Mouse (Mus musculus) heart, adult 2 months (tissue): Measurements from ENCODE around the gene Aqr. TPM values are rescaled to one million over a fixed set of nuclear protein-coding genes. Genes with fewer than 3 reads are reported as not detected.
"Not testable (repeated sequence)": the region's sequence is repeated elsewhere in the genome, so short reads cannot be mapped to it uniquely, and the experiment has no call there.

Source experiments
- DNase-seq, 2 experiments: peaks; one replicate each; pipeline ENCODE4 v3.0.0; 2021
- H3K27ac ChIP-seq: fragments of 200-600 bp; 2 replicates; pipeline ENCODE4 v1.8.1; 2022
- H3K27me3 ChIP-seq: fragments of 200-500 bp; 2 replicates; pipeline ENCODE4 v1.6.1; 2012; ENCODE audit warnings: mild to moderate bottlenecking, low read length, inconsistent platforms, mixed read lengths; ENCODE audit not compliant: control insufficient read depth, insufficient read depth
- H3K36me3 ChIP-seq: fragments of 200-500 bp; 2 replicates; pipeline ENCODE4 v1.6.1; 2012; ENCODE audit warnings: low read length, inconsistent platforms; ENCODE audit not compliant: control insufficient read depth, insufficient read depth
- H3K4me1 ChIP-seq: fragments of 200-500 bp; 2 replicates; pipeline ENCODE4 v1.6.1; 2011; ENCODE audit warnings: low read length; ENCODE audit not compliant: control insufficient read depth, insufficient read depth
- H3K4me3 ChIP-seq: fragments of 200-600 bp; 2 replicates; pipeline ENCODE4 v1.8.1; 2022
- H3K79me2 ChIP-seq: fragments of 200-500 bp; replicated peaks from 2 replicates; pipeline ENCODE4 v1.6.1; 2012; ENCODE audit warnings: mild to moderate bottlenecking, inconsistent platforms, low read length, moderate library complexity, mixed read lengths; ENCODE audit not compliant: control insufficient read depth, insufficient read depth
- H3K9ac ChIP-seq: fragments of 200-500 bp; 2 replicates; pipeline ENCODE4 v1.6.1; 2012; ENCODE audit warnings: low read depth, mild to moderate bottlenecking, control low read depth, inconsistent platforms, low read length, mixed read lengths
- CTCF ChIP-seq: fragments of 200-600 bp; IDR thresholded peaks from 2 replicates; pipeline ENCODE4 v1.8.1; 2022; ENCODE audit warnings: antibody characterized with exemption, mild to moderate bottlenecking, moderate library complexity
- EP300 ChIP-seq: fragments of 200-500 bp; IDR thresholded peaks from 2 replicates; pipeline ENCODE4 v1.6.1; 2011; ENCODE audit warnings: low read depth, low read length, control low read depth; ENCODE audit not compliant: insufficient read depth
- POLR2A ChIP-seq: fragments of 200-500 bp; IDR thresholded peaks from 2 replicates; pipeline ENCODE4 v1.6.1; 2011; ENCODE audit warnings: mild to moderate bottlenecking, low read depth, low read length, control low read depth; ENCODE audit not compliant: insufficient read depth
- WGBS: fragments of 180-500 bp; shearing (Covaris S2); methylation state at CpG from one replicate; pipeline ENCODE4 v1.1.7; 2018; 5-methylcytosine and 5-hydroxymethylcytosine counted together
- intact Hi-C: fragments of 180-260 bp; cut with DNase I; formaldehyde crosslinking; loops from one replicate; pipeline ENCODE4 v1.15.1; 2025
- long read RNA-seq: library from polyadenylated mRNA; stranded (forward); transcript quantifications from one replicate; pipeline ENCODE4 v2.0.0, GENCODE M21; 2021
- polyA plus RNA-seq: library from polyadenylated mRNA; depleted of rRNA; stranded (reverse); fragments of >200 nt; gene quantifications from 2 replicates; pipeline ENCODE4 v1.2.3, GENCODE M21; 2012; rRNA removed
- total RNA-seq, 2 experiments: library from RNA; stranded (reverse); gene quantifications; 2 replicates each; pipeline ENCODE4 v1.2.3; 2021

The Aqr gene
- total RNA-seq: 10 to 100 TPM; 17.6 to 17.7 TPM
- polyA plus RNA-seq: 10.3 and 16.0 TPM in 2 replicates
- long read RNA-seq, full-length matches to known transcripts: 12 of 16 reads
- long read RNA-seq, partial matches to known transcripts: 2 of 16 reads
- long read RNA-seq, other reads (novel, unspliced or antisense): 2 of 16 reads

DNA sequence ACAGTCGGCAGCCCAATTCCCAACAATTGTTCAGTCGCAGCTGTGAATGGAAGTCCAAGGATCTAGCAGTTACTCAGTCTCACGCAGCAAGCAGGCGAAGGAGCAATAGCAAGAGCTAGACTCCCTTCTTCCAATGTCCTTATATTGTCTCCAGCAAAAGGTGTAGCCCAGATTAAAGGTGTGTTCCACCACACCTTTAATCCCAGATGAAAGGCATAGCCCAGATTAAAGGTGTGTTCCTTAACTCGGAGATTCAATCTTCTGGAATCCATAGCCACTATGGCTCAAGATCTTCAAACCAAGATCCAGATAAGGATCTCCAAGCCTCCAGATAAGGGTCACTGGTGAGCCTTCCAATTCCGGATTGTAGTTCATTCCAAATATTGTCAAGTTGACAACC is at the start of gene Aqr:
Gene Aqr (minus strand): TSS at position 101 of the 400 bp plus-strand sequence.
- WGBS: 38% methylated on average over 1 of the region's 6 CpGs
- H3K4me3 ChIP-seq, DNase-seq, H3K27me3 ChIP-seq, H3K4me1 ChIP-seq, H3K79me2 ChIP-seq, H3K36me3 ChIP-seq, intact Hi-C loops, H3K27ac ChIP-seq, H3K9ac ChIP-seq: not testable (repeated sequence)

DNA sequence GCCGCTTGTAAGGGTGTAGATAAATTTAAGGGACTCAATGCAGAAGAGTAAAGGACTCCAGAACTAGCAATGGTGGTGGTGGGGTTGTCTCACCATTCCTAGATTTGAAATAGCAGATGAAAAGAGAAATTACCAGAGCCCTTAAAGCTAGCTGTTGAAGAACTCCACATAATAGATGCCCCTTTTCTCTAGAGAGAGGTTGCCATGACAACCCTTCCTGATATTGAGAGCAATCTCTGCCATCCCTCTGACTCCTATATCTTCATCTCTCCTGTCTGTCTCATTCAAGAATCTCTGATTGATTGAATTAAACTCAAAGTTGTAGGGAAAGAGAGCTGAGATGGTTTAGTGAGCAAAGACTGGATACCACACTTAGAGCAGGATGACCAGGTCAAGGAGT is 49.7 kb upstream of the Aqr start:
- H3K4me1 ChIP-seq: no peaks in the 10 kb centered on the region
- H3K9ac ChIP-seq: no peak overlapping the region
- no peaks in the 10 kb centered on the region for H3K79me2 ChIP-seq
- intact Hi-C loops: no loop called here
- no peaks in the 10 kb centered on the region for H3K27me3 ChIP-seq
- H3K27ac ChIP-seq: no peak overlapping the region
- TF ChIP-seq POLR2A (no peak), EP300 (no peak), CTCF (no peak)
- DNase-seq: no peak
- 72% methylated on average over 1 of the region's 1 CpGs for WGBS
- no peak overlapping the region for H3K4me3 ChIP-seq
- no peaks in the 10 kb centered on the region for H3K36me3 ChIP-seq

- H3K27me3 ChIP-seq: no peaks in the 10 kb centered on the region
- intact Hi-C loops: no loop called here
- WGBS: 79% methylated on average over 3 of the region's 3 CpGs
- DNase-seq: no peak
- no peaks in the 10 kb centered on the region for H3K79me2 ChIP-seq
- no peaks in the 10 kb centered on the region for H3K36me3 ChIP-seq
- no peak overlapping the region for H3K27ac ChIP-seq
- H3K4me3 ChIP-seq: no peak overlapping the region
- H3K9ac ChIP-seq: no peak overlapping the region
- no peaks in the 10 kb centered on the region for H3K4me1 ChIP-seq
- no peak for TF ChIP-seq CTCF
- no peak for TF ChIP-seq POLR2A
- TF ChIP-seq EP300: no peak
Measured at GRCm38 (mm10) chr2:114235584-114235983, 48.8 kb upstream of the Aqr start.

DNA sequence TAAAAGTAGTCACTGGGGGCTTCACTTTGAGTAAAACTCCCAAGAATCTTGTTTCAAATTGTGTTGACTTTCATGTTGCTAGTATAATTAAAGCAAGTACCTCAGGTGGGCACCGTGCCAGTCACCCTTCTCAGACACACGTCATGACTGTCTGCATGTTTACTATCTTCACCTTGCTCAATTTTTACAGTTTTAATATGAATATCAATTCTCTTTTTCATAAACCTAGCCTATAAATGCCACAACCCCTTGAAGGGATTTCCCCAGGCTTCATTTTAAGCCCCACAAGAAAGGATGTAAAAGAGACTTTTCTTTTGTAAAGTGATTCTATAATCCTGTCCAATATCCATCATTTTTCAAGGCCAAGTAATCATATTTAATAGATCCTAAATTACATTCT is 44.4 kb upstream of the Aqr start:
- H3K4me1 ChIP-seq: no peaks in the 10 kb centered on the region
- no peak overlapping the region for H3K4me3 ChIP-seq
- 65% methylated on average over 2 of the region's 2 CpGs for WGBS
- no peak for TF ChIP-seq EP300
- TF ChIP-seq CTCF: no peak
- TF ChIP-seq POLR2A: no peak
- intact Hi-C loops: no loop called here
- H3K79me2 ChIP-seq: no peaks in the 10 kb centered on the region
- no peak overlapping the region for H3K27ac ChIP-seq
- no peaks in the 10 kb centered on the region for H3K36me3 ChIP-seq
- no peak for DNase-seq
- no peak overlapping the region for H3K9ac ChIP-seq
- H3K27me3 ChIP-seq: no peaks in the 10 kb centered on the region

DNA sequence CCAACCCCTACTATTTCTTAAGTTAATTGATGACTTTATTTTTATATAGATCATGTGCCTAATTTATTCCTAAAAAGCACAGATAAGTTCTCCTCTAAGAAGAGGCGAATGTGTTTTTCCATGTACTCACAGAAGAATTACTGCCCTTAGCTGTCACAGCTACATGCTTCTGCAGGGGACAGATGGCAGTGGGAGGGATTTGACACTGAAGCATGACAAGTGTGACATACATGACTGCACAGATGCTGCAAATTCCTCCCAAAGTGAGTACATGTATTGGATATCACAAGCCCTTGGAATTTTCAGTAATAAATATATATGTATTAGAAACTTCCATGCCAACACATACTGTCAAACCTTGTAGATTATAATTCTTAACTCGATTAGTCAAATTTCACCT is 41.8 kb upstream of the Aqr start:
- TF ChIP-seq EP300 (no peak), POLR2A (no peak), CTCF (no peak)
- no peak overlapping the region for H3K4me3 ChIP-seq
- intact Hi-C loops: no loop called here
- 76% methylated on average over 2 of the region's 2 CpGs for whole genome bisulfite sequencing
- no peaks in the 10 kb centered on the region for H3K36me3 ChIP-seq
- H3K27ac ChIP-seq: no peak overlapping the region
- H3K27me3 ChIP-seq: no peaks in the 10 kb centered on the region
- H3K4me1 ChIP-seq: no peaks in the 10 kb centered on the region
- no peaks in the 10 kb centered on the region for H3K79me2 ChIP-seq
- no peak for DNase-seq
- no peak overlapping the region for H3K9ac ChIP-seq

DNA sequence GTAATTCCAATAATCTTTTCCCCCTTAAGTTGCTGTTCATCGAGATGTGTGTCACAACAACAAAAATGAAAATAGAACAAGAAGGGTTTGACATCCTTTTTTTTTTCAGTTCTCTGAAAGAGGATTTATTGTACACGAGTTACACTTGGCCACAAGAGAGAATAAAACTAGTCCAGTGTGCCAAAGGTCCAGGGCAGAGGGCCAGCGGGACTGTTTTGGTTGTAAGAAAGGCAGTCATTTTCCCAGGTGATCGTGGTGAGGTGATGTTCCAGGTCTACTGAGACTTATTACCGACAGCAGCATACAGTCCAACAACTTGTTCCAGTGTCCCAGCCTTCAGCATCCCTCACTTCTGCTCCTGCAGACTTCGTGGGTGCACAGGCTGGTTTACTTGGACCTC is 18.2 kb upstream of the Aqr start:
- H3K4me3 ChIP-seq: no peak overlapping the region
- H3K79me2 ChIP-seq: no peaks in the 10 kb centered on the region; the same call in 1 of the 2 replicates
- WGBS: 52% methylated on average over 6 of the region's 6 CpGs
- H3K36me3 ChIP-seq: peaks cover 4% of the 10 kb centered on the region
- DNase-seq: no peak
- H3K4me1 ChIP-seq: no peaks in the 10 kb centered on the region; the same call in 1 of the 2 replicates
- H3K27ac ChIP-seq: no peak overlapping the region
- intact Hi-C loops: no loop called here
- TF ChIP-seq POLR2A (no peak), EP300 (no peak), CTCF (no peak)
- H3K27me3 ChIP-seq: no peaks in the 10 kb centered on the region
- no peak overlapping the region for H3K9ac ChIP-seq
